Mouse (Mus musculus): ENCODE measurements around the gene Syne2. TPM values are rescaled to one million over a fixed set of nuclear protein-coding genes. Genes with fewer than 3 reads are reported as not detected.

Gene Syne2
- polyA plus RNA-seq, 1 experiment from 2014 or later, result 63.6 TPM

DNA sequence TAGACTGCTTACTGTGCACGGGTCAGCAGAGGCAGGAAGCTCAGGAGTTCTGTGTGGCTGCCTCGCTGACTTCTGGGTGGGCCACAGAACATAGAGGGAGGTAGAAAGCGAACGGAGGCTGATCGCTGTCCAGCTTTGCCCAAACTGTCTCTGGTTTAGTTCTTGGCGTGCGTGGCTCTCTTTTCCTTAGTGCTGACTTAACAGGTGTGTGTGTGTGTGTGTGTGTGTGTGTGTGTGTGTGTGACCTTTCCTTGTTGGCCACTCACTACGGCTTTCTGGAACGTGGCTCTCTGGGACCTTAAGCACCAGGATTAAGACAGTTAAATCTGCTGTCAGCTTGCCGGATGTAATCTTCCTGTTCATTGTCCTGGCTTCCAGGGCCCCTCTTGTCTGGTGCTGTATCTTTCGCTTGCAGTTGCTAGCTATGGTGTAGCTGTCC is 18.6 kb downstream of the Syne2 start:
- Histone ChIP-seq H3K27me3 (ENCODE audit: control insufficient read depth, insufficient read depth, low read length) (no peaks in the 10 kb centered on the region), H3K9me3 (ENCODE audit: control insufficient read depth, low read depth, low read length) (no peaks in the 10 kb centered on the region), H3K9ac (replicated peaks; ENCODE audit: low read depth, low read length) (no peak overlapping the region), H3K27ac (ENCODE audit: low read length) (no peak overlapping the region), H3K4me2 (replicated peaks; ENCODE audit: low read depth, low read length) (peak overlapping the region; percentile 16; the same call in 1 of the 2 replicates), H3K4me1 (ENCODE audit: control insufficient read depth, insufficient read depth, low read length) (peaks cover 32% of the 10 kb centered on the region), H3K36me3 (ENCODE audit: control insufficient read depth, insufficient read depth, low read length) (no peaks in the 10 kb centered on the region), H3K4me3 (ENCODE audit: low read depth, low read length) (no peak overlapping the region)
- ATAC-seq (ENCODE audit: insufficient number of reproducible peaks, insufficient read depth, low FRiP score, low read depth), result no peak
- WGBS, result 16% methylated on average over 11 of the region's 11 CpGs

DNA sequence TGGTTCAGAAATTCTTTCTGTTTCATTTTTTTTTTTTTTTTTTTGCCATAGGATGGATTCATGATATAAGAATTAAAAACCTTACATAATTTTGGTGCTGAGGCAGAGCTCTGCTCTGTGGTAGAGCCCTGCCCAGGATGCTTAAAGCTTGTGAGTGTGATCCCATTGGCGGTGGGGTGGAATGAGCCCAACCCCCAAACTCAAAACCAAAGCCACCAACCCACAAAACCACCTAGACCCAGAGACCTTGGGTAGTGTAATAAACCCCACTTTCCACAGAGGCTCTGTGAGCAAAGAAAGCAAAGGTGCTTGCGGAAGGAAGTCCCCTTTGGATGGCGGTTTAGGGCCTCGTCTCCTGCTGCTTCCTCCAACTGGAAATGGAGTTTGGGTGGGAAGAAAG is 19.5 kb downstream of the Syne2 start:
- Histone ChIP-seq H3K4me3 (ENCODE audit: low read depth, low read length) (no peak overlapping the region), H3K27ac (ENCODE audit: low read length) (no peak overlapping the region), H3K27me3 (ENCODE audit: control insufficient read depth, insufficient read depth, low read length) (no peaks in the 10 kb centered on the region), H3K4me1 (ENCODE audit: control insufficient read depth, insufficient read depth, low read length) (peaks cover 32% of the 10 kb centered on the region), H3K9me3 (ENCODE audit: control insufficient read depth, low read depth, low read length) (no peaks in the 10 kb centered on the region), H3K4me2 (replicated peaks; ENCODE audit: low read depth, low read length) (no peak overlapping the region), H3K36me3 (ENCODE audit: control insufficient read depth, insufficient read depth, low read length) (no peaks in the 10 kb centered on the region), H3K9ac (replicated peaks; ENCODE audit: low read depth, low read length) (no peak overlapping the region)
- no peak for ATAC-seq (ENCODE audit: insufficient number of reproducible peaks, insufficient read depth, low FRiP score, low read depth)
- WGBS, result 83% methylated on average over 4 of the region's 4 CpGs

DNA sequence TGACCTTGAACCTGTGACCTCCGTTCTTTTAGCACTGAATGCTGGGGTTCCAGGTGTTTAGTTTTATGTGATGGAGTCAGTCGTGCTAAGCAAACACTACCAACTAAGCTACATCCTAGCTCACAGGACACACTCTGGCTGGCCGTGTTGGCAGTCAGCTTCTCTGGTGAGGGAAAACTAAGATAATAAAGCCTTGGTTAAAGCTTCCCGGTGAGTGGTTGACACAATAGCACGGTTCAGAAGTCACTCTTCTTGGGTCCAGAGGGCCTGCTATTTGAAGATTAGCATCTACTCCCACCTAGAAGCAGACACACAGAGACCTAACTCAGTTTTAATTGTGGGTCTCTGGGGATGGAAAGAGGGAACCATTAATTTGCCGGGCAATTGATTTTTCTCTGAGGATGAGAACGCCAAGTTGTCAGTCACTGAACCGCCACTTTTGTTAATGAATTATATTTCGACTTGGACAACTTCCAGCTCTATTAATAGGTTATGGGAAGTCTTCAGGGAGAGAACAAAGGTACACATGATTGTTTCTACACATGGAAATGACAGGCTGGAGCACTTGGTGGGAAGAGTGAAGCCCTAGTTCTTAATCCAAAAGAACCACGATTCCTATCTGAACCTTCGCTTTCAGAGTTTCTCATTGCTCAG is 21.3 kb downstream of the Syne2 start:
- WGBS, result 79% methylated on average over 11 of the region's 11 CpGs
- Histone ChIP-seq H3K4me2 (replicated peaks; ENCODE audit: low read depth, low read length) (no peak overlapping the region), H3K9me3 (ENCODE audit: control insufficient read depth, low read depth, low read length) (no peaks in the 10 kb centered on the region), H3K9ac (replicated peaks; ENCODE audit: low read depth, low read length) (no peak overlapping the region), H3K27ac (ENCODE audit: low read length) (no peak overlapping the region), H3K4me3 (ENCODE audit: low read depth, low read length) (no peak overlapping the region), H3K27me3 (ENCODE audit: control insufficient read depth, insufficient read depth, low read length) (no peaks in the 10 kb centered on the region), H3K36me3 (ENCODE audit: control insufficient read depth, insufficient read depth, low read length) (no peaks in the 10 kb centered on the region), H3K4me1 (ENCODE audit: control insufficient read depth, insufficient read depth, low read length) (peaks cover 20% of the 10 kb centered on the region)
- no peak for ATAC-seq (ENCODE audit: insufficient number of reproducible peaks, insufficient read depth, low FRiP score, low read depth)

DNA sequence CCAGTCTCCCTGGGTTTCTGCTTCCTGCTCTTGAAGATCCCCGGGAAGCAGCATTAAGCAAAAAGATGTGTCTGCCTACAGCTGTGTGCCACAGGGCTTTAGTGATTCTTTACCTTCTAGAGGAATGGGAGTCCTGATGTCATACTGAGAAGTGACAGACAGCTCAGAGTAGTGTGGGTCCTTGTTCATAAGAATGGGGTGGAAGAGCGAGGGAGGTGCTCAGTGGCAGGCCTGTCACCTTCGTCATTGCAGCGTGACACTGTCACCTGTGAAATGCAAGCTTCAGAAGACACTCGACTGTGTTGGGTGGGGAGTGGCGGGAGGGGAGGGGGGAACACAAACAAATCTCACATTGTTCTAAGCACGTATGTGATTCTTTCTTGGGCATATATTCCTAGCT is 23.2 kb downstream of the Syne2 start:
- Histone ChIP-seq H3K4me1 (ENCODE audit: control insufficient read depth, insufficient read depth, low read length) (peaks cover 9% of the 10 kb centered on the region; the same call in 1 of the 2 replicates), H3K4me3 (ENCODE audit: low read depth, low read length) (no peak overlapping the region), H3K36me3 (ENCODE audit: control insufficient read depth, insufficient read depth, low read length) (no peaks in the 10 kb centered on the region), H3K9me3 (ENCODE audit: control insufficient read depth, low read depth, low read length) (no peaks in the 10 kb centered on the region), H3K9ac (replicated peaks; ENCODE audit: low read depth, low read length) (no peak overlapping the region), H3K4me2 (replicated peaks; ENCODE audit: low read depth, low read length) (no peak overlapping the region), H3K27ac (ENCODE audit: low read length) (no peak overlapping the region), H3K27me3 (ENCODE audit: control insufficient read depth, insufficient read depth, low read length) (no peaks in the 10 kb centered on the region)
- 74% methylated on average over 7 of the region's 7 CpGs for WGBS
- ATAC-seq (ENCODE audit: insufficient number of reproducible peaks, insufficient read depth, low FRiP score, low read depth), result no peak

DNA sequence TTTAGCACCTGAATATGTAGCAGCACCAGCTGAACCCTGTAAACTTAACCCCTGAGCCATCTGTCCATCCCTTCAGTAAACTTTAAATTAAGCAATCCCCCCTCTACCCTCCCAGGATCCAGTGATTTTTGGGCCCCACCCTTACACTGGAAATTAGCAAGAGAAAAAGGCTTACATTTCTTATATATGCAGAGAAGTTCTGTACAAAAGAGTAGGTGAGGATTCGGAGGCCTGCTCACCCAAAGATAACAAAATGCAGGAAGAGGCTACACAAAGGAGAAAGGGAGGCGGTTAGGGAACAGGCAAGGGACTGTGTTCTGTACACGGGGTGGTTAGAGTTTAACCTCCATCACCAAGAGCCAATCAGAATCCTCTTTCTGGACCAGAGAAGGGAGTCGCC is 26.4 kb downstream of the Syne2 start:
- Histone ChIP-seq H3K4me2 (replicated peaks; ENCODE audit: low read depth, low read length) (no peak overlapping the region), H3K36me3 (ENCODE audit: control insufficient read depth, insufficient read depth, low read length) (no peaks in the 10 kb centered on the region), H3K27me3 (ENCODE audit: control insufficient read depth, insufficient read depth, low read length) (no peaks in the 10 kb centered on the region), H3K4me3 (ENCODE audit: low read depth, low read length) (no peak overlapping the region), H3K4me1 (ENCODE audit: control insufficient read depth, insufficient read depth, low read length) (peaks cover 4% of the 10 kb centered on the region; the same call in 1 of the 2 replicates), H3K9me3 (ENCODE audit: control insufficient read depth, low read depth, low read length) (no peaks in the 10 kb centered on the region), H3K9ac (replicated peaks; ENCODE audit: low read depth, low read length) (no peak overlapping the region), H3K27ac (ENCODE audit: low read length) (no peak overlapping the region)
- no peak for ATAC-seq (ENCODE audit: insufficient number of reproducible peaks, insufficient read depth, low FRiP score, low read depth)
- 63% methylated on average over 4 of the region's 4 CpGs for WGBS

DNA sequence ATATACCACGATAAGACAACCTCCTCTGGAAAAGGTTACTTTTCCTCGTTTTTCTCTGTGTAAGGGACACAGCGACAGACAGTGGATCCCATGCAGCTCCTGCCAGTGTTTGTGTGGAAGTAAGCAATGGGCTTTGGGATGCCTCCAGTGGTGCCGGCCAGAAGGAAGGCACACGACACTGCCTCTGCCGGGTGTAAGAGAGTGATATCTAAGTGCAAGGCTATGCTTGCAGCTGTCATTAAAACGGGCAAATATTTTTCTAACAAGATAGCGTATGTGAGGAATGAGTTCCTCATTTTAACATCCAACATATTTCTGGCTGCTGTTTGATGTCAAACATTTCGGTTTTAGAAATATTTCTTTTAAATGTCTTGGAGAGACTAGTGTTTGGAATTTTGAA is 27.1 kb downstream of the Syne2 start:
- no peak overlapping the region for H3K4me2 ChIP-seq (replicated peaks; ENCODE audit: low read depth, low read length)
- H3K9ac ChIP-seq (replicated peaks; ENCODE audit: low read depth, low read length), result no peak overlapping the region
- ATAC-seq (ENCODE audit: insufficient number of reproducible peaks, insufficient read depth, low FRiP score, low read depth), result no peak
- no peaks in the 10 kb centered on the region for H3K27me3 ChIP-seq (ENCODE audit: control insufficient read depth, insufficient read depth, low read length)
- WGBS, result 39% methylated on average over 9 of the region's 9 CpGs
- H3K9me3 ChIP-seq (ENCODE audit: control insufficient read depth, low read depth, low read length), result no peaks in the 10 kb centered on the region
- H3K4me3 ChIP-seq (ENCODE audit: low read depth, low read length), result no peak overlapping the region
- H3K36me3 ChIP-seq (ENCODE audit: control insufficient read depth, insufficient read depth, low read length), result no peaks in the 10 kb centered on the region
- H3K4me1 ChIP-seq (ENCODE audit: control insufficient read depth, insufficient read depth, low read length), result peaks cover 4% of the 10 kb centered on the region; the same call in 1 of the 2 replicates
- no peak overlapping the region for H3K27ac ChIP-seq (ENCODE audit: low read length)

DNA sequence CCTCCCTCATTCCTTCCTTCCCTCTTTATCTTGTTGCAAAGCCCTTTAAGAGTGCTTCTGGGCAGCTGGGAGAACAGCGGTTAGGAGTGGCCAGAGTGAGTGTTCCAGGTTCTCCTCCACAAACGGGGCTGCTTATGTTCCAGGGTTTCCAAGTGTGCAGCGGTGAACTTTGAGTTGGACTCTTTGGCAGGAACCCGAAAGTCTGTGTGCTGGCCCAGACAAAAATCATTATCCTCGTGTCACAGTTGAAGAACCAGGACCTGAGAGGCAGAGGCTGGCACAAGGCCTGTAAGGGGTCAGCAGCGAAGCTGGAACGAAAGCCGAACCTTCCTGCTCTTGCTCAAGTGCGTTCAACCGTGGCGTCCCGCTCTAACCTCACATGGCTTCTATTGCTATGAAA is 28.6 kb downstream of the Syne2 start:
- Histone ChIP-seq H3K36me3 (ENCODE audit: control insufficient read depth, insufficient read depth, low read length) (no peaks in the 10 kb centered on the region), H3K4me2 (replicated peaks; ENCODE audit: low read depth, low read length) (no peak overlapping the region), H3K4me3 (ENCODE audit: low read depth, low read length) (no peak overlapping the region), H3K9me3 (ENCODE audit: control insufficient read depth, low read depth, low read length) (no peaks in the 10 kb centered on the region), H3K27ac (ENCODE audit: low read length) (no peak overlapping the region), H3K4me1 (ENCODE audit: control insufficient read depth, insufficient read depth, low read length) (peaks cover 7% of the 10 kb centered on the region; the same call in 1 of the 2 replicates), H3K9ac (replicated peaks; ENCODE audit: low read depth, low read length) (no peak overlapping the region), H3K27me3 (ENCODE audit: control insufficient read depth, insufficient read depth, low read length) (no peaks in the 10 kb centered on the region)
- ATAC-seq (ENCODE audit: insufficient number of reproducible peaks, insufficient read depth, low FRiP score, low read depth), result no peak
- 82% methylated on average over 12 of the region's 12 CpGs for WGBS

DNA sequence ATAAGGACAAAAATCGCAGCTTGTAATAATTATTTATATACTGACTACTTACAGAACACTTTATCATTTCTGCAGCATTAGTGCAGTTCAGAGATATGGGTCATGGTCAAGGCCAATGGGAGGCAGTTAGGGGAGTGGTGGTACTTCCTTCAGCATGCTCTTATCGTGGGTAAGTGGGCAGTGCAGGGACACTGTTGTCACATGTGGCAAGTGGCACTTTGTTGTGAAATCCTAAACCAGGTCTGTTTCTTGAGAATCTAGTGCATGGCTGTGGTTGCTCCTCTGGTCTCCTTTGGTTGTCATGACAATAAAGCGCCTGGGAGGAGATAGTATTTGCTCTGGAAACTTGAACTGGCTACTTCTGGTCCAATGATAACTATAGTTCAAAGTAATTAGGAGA is 32.3 kb downstream of the Syne2 start:
- 50% methylated on average over 3 of the region's 3 CpGs for WGBS

DNA sequence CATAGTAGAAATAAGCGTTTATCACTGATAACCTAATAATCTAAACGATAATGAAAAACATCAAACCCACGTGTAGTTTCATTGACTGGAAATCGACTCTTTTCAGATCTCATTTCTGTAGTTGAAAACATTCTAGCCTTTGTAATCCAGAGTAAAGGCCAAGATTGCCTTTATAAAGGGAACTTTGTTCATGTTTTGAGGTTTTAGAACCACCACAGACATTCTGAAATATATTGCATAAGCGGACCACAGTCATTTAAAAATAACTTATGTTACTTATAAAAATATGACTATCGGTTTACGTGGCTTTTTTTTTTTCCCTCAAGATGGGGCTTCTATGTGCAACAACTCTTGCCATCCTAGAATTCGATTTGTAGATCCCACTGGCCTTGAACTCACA is 33.5 kb downstream of the Syne2 start:
- ATAC-seq (ENCODE audit: insufficient number of reproducible peaks, insufficient read depth, low FRiP score, low read depth), result no peak
- H3K36me3 ChIP-seq (ENCODE audit: control insufficient read depth, insufficient read depth, low read length), result no peaks in the 10 kb centered on the region
- no peaks in the 10 kb centered on the region for H3K27me3 ChIP-seq (ENCODE audit: control insufficient read depth, insufficient read depth, low read length)
- H3K9ac ChIP-seq (replicated peaks; ENCODE audit: low read depth, low read length), result no peak overlapping the region
- WGBS, result 85% methylated on average over 8 of the region's 8 CpGs
- H3K4me1 ChIP-seq (ENCODE audit: control insufficient read depth, insufficient read depth, low read length), result peaks cover 31% of the 10 kb centered on the region
- no peak overlapping the region for H3K4me3 ChIP-seq (ENCODE audit: low read depth, low read length)
- no peak overlapping the region for H3K27ac ChIP-seq (ENCODE audit: low read length)
- H3K9me3 ChIP-seq (ENCODE audit: control insufficient read depth, low read depth, low read length), result no peaks in the 10 kb centered on the region
- no peak overlapping the region for H3K4me2 ChIP-seq (replicated peaks; ENCODE audit: low read depth, low read length)

More for the DNA sequence above, 32.3 kb downstream of the Syne2 start:
- no peaks in the 10 kb centered on the region for H3K27me3 ChIP-seq (ENCODE audit: control insufficient read depth, insufficient read depth, low read length)
- no peak for ATAC-seq (ENCODE audit: insufficient number of reproducible peaks, insufficient read depth, low FRiP score, low read depth)
- no peak overlapping the region for H3K27ac ChIP-seq (ENCODE audit: low read length)
- H3K4me3 ChIP-seq (ENCODE audit: low read depth, low read length), result no peak overlapping the region
- H3K4me2 ChIP-seq (replicated peaks; ENCODE audit: low read depth, low read length), result no peak overlapping the region
- peaks cover 31% of the 10 kb centered on the region for H3K4me1 ChIP-seq (ENCODE audit: control insufficient read depth, insufficient read depth, low read length)
- no peaks in the 10 kb centered on the region for H3K9me3 ChIP-seq (ENCODE audit: control insufficient read depth, low read depth, low read length)
- H3K36me3 ChIP-seq (ENCODE audit: control insufficient read depth, insufficient read depth, low read length), result no peaks in the 10 kb centered on the region
- no peak overlapping the region for H3K9ac ChIP-seq (replicated peaks; ENCODE audit: low read depth, low read length)

Data from stomach, embryonic 14.5 days (tissue).